Mouse (Mus musculus) heart, adult 9 months (tissue): ENCODE measurements around the gene Napsa.

ENCODE experiments used
- DNase-seq, 2 experiments: peaks; one replicate each; pipeline ENCODE4 v3.0.0; 2022; ENCODE audit warnings: low spot score in 2 of 2

Napsa gene

GRCm38 (mm10) chr7:44572213-44572701 is at the start of gene Napsa:
Gene Napsa (plus strand): TSS chr7:44572380.
- no peak for DNase-seq

- DNase-seq: no peak
Observed at GRCm38 (mm10) chr7:44523056-44523455, 49.1 kb upstream of the Napsa start.

- peak; percentile 35 to 42 for DNase-seq
Observed at GRCm38 (mm10) chr7:44524502-44524901, 47.7 kb upstream of the Napsa start, which contains the start of gene Mybpc2. Gene Mybpc2 (minus strand): TSS chr7:44524656.

- peak; percentile 83 to 88 for DNase-seq
Observed at GRCm38 (mm10) chr7:44525126-44525832, 46.9 kb upstream of the Napsa start.

GRCm38 (mm10) chr7:44526414-44527154 is 45.6 kb upstream of the Napsa start:
- no peak for DNase-seq

GRCm38 (mm10) chr7:44527483-44528398 is 44.4 kb upstream of the Napsa start:
- DNase-seq: peak; percentile 47 to 72

- DNase-seq: no peak
Observed at GRCm38 (mm10) chr7:44529518-44529917, 42.7 kb upstream of the Napsa start.

GRCm38 (mm10) chr7:44530507-44530906 is 41.7 kb upstream of the Napsa start:
- no peak for DNase-seq

- DNase-seq: no peak
Observed at GRCm38 (mm10) chr7:44531207-44531606, 41.0 kb upstream of the Napsa start.

GRCm38 (mm10) chr7:44531946-44532732 is 40.0 kb upstream of the Napsa start, which contains the start of gene Spib:
Gene Spib (minus strand): TSS chr7:44532071.
- DNase-seq: no peak

- DNase-seq: no peak
Observed at GRCm38 (mm10) chr7:44532918-44533745, 39.0 kb upstream of the Napsa start.

- no peak for DNase-seq
Observed at GRCm38 (mm10) chr7:44533746-44534045, 38.5 kb upstream of the Napsa start.

GRCm38 (mm10) chr7:44534242-44534641 is 37.9 kb upstream of the Napsa start:
- DNase-seq: no peak

- DNase-seq: no peak
Observed at GRCm38 (mm10) chr7:44534656-44535441, 37.3 kb upstream of the Napsa start.

- DNase-seq: no peak
Observed at GRCm38 (mm10) chr7:44535657-44536589, 36.3 kb upstream of the Napsa start.

- no peak for DNase-seq
Observed at GRCm38 (mm10) chr7:44536590-44536968, 35.6 kb upstream of the Napsa start.

- DNase-seq: no peak
Observed at GRCm38 (mm10) chr7:44537009-44537408, 35.2 kb upstream of the Napsa start.

GRCm38 (mm10) chr7:44537496-44537895 is 34.7 kb upstream of the Napsa start:
- DNase-seq: no peak
